Mouse (Mus musculus) adrenal gland, postnatal 14 days (tissue): ENCODE measurements at regions not wholly inside any gene's neighbourhood (a gene's known extent, or its start where the extent isn't known, plus 50 kb on each side); places are given as distances from the start of the nearest gene placed in this dataset.
A peak's percentile ranks its signal among the peaks of the same experiment; 100 is the strongest.

Experiments used
- DNase-seq: peaks from one replicate; pipeline ENCODE4 v3.0.0; 2021; ENCODE audit warnings: mixed read lengths

- DNase-seq = no peak
Measured at GRCm38 (mm10) chr12:31130434-31130833, 56.8 kb downstream of the Fam110c start.

DNA sequence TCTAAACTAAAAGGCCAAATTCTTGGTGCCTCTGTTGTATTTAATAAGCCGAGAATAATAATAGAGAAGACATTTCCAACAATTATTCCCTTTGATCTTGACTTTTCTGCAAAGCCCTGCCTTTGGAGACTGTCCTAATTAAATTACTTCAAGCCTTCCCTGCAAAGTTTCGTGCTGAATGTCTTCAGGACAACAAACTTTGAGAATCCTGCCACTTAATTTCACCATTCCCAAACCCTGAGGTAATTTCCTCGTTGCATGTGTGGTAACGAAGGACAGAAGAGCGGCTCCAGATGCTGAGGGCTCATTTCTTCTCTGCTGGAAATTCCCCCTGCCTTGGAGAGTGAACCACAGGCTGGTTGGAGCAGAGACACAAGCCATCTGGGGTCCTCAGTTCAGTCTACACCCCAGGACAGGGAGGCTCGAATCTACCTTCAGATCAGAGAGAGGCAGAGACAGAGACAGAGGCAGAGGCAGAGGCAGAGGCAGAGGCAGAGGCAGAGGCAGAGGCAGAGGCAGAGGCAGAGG lies 60.9 kb downstream of the Fam110c start:
- no peak for DNase-seq

- DNase-seq = no peak
Measured at GRCm38 (mm10) chr12:31136364-31136763, 62.7 kb downstream of the Fam110c start.

DNA sequence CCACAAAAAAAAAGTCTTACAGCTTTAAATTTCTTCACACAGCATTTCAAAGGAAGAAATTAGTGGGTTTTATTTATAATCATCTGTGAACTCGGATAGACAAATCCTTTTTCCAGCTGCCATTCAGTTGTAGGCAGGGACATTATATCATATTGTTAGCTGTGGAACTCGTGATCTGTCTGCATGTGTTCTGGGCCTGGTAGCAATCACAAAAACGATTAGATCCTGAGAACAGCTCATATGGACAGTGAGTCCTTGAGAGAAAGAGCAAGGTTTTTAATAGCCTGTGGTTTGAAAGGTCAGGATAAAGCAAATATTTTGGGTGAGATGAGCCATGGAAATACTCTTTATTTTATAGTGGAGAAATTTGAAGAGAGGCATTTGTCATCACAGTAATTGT lies 63.2 kb downstream of the Fam110c start:
- no peak for DNase-seq

- no peak for DNase-seq
Measured at GRCm38 (mm10) chr12:31137431-31137830, 63.8 kb downstream of the Fam110c start.

DNA sequence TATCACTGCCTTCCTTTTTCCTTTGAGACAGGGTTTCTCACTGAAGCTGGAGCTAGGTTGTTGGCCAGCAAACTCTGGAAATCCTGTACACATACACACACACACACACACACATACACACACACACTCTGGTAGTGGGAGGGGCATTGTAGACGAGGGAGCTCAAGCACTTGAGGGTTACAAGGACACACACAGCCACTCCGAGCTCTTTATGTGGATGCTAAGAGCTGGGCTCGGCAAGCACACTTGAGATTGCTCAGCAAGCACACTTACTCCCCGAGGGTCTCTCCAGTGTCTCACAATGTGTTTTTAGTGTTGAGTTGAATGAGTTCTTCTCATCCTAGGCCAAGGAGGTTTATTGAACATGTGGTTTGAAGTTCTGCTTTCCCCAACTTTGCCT lies 66.2 kb downstream of the Fam110c start:
- no peak for DNase-seq

GRCm38 (mm10) chr12:31143266-31143665 lies 69.6 kb downstream of the Fam110c start:
- no peak for DNase-seq

DNA sequence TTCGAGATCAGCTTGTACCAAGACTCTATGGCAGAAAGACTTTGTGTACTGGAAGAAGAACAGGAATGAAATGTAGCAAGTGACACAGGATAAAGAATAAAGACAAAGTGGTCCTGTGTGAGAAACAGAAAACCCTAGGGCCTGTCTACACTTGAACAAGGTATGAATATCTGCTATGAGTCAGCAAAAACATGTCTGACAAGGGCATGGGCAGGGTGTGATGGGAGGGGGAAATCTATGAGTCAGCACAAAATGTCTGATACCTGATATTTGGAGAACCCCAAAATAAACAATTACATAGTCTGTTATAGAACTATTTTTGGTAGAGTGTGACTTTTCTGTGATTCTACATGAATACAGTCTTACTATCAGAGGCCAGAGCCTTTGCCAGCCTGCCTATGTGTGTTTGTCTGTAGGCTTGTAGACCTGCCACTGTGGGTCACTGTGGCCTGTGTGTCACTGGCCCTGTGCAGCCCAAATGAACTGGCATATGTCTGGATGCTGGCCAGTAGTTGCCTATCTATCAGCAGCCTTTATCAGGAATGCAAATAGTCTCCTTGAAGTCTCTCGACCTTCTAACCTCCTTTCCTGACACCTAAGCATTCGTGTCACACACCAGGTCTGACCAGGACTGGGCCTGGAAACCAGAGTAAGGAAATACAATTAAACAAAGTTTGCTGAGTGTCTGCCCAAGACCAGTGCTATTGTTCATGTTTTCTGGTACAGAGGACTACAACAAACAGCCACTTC lies 71.5 kb downstream of the Fam110c start:
- peak; percentile 54 for DNase-seq

DNA sequence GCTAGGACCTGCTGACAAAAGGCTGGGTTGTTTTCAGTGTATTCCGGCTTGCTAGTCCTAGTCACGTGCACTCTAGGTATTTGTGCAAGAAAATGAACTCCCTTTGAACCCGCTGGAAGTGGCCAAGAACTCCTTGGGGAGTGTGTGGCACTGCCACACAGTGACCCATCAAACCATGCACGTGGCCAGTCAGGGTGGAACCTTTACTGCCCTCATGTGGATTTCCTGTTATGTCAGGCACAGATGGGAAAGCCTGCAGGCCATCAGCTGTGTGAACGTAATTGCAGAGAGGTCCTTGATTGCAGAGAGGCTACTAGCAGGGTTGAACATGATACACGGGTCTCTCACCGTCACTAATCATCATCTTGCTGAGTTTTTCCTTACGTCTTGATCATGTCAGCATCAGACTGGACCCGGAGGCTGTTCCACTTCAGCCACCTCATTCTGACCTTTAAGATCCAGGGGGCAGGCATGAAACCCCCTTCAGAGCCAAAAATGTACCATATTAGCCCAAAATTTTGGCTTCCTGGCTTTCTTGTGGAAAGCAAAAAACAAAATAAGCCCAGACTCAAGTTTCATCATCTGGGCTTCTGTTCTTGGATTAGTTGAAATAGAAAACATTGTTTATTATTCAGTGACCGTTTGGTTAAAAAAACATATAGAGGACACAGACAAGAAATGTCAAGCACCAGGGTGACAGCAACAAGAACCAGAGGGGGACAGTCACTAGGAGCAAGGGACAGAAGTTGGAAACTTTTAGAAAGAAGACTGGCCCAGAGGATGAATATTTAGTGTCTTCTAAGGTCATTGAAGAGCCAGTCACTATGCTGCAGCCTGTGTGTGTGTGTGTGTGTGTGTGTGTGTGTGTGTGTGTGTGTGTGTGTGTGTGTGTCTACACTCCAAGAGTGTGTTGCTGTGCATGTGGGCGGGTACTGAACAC lies 75.0 kb downstream of the Fam110c start:
- peak; percentile 68 for DNase-seq

DNA sequence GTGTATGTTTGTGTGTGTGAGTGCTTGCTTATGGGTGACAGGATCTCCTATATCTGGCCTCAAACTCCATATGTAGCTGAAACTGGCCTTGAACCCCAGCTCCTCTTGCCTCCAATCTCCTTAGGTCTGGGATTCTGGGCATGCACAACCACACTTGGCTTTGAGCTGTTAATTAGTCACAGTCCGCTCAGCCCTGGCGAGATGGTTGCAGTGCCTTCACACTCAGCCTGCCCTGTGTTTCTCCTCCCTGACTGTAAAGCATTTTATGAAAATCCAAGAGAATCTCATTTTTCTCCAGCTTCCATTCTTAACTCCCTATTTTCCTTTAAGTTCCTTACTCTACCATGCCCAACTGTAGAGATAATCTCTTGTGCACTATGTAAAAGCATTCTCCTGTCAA lies 80.1 kb downstream of the Fam110c start:
- no peak for DNase-seq

DNA sequence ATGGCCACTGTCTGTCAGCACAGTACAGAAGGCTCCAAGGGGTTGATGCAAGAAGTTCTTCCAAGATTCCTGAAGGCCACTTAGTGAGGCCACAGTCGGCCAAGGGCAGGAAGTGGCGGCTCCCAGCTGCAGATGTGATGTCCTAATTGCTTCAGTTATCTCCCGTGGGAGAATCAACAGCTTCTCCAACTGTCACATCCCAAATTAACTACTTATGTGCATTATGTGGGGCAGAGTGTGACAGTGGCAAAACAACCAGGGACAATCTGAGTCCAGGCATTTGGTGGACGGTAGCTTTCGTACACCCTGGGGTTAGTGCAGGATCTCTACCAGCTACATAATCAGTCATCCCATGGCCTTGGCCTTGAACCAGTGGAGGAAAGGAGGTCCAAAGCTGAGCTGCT lies 80.9 kb downstream of the Fam110c start:
- peak; percentile 71 for DNase-seq

DNA sequence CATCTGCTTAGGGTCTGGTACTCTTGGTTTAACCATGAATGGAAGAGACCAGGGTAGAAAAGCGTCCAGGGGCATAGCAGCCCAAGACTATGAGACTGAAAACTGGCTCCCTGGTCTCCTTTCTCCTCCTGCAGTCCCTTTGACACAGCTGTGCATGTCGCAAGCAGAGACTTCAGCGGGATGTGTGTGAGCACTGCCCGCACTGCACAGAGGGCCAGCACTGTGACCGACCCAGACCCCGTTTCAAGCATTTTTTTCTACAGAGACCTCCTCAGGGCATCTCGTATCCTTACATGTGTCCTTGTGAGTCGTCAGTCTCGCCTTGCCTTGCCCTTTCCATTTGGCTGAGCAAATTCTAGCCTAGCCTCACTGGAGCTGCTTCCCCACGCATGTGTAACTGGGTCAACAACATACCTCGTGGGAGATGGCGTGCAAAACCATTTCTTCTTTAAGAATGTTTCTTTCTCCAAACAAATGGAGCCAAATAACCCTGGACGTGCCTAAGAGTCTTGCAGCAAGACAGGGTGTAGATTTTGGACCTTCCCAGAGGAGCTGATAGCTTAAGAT lies 82.6 kb downstream of the Fam110c start:
- no peak for DNase-seq

DNA sequence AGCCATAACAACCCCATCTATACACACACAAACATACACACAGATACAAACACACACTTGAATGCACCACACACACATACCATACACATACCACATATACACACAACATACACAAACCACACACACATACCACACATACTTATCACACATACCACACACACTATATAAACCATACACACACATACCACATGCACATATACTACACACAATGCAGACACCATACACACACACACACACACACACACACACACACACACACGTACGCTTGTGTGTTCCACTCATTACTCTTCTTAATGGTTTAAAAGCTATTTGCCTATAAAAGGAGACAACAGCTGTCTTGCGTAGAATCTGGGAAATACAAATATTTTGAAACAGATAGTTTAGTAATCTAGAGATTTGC lies 83.1 kb upstream of the Gm6993 start:
- DNase-seq = no peak

- DNase-seq = no peak
Measured at GRCm38 (mm10) chr12:31157890-31158289, 82.7 kb upstream of the Gm6993 start.

GRCm38 (mm10) chr12:31158885-31159284 lies 81.7 kb upstream of the Gm6993 start:
- no peak for DNase-seq

DNA sequence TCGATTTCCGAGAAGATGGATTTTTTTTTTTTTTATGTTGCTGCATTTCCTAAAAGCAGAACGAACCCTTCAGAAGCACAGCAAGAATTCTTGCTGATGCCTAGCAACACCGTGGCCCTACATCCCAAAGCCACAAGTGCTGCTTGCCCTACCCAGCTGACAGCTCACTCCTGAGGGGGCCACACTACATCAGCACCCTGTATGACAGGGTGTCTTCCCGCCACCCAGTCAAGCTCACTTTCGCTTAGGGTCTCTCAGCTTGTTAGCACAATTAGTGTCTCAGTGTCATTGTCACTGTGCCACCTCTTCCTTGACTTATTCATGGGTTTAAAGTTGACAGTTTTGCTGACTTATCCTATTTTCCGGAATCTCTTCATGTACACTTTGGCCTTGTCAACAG lies 81.2 kb upstream of the Gm6993 start:
- DNase-seq = no peak

- DNase-seq = peak; percentile 63
Measured at GRCm38 (mm10) chr12:31168221-31168890, 72.2 kb upstream of the Gm6993 start.

GRCm38 (mm10) chr12:31170111-31170510 lies 70.5 kb upstream of the Gm6993 start:
- no peak for DNase-seq

DNA sequence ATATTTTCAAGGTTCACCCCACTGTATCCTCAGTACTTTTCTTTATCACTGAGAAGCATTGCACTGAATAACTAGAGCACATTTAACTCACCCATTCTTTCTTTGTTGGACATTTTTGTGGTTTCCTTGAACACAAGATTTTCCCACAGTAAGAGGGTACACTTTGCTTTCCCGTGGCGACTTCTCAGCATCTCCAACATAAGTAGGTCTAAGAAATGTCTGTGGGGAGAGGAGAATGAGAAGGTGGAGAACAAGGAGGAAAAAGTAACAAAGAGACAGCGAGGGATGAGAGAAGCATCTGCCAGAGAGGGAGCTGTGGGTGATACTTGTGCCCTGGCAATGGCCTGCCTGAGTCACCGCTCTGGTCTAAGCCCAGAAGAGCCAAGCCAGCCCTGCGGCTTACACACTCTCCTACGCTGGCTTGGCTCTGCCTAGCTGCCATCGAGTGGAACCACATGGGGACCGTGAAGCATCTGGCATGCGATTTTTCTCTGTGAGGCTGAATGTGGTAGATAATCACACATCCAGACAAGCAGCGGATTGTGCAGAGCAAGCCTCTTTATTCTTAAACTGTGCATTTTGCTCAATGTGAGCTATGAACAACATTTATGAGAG lies 69.9 kb upstream of the Gm6993 start:
- DNase-seq = peak; percentile 85

- DNase-seq = no peak
Measured at GRCm38 (mm10) chr12:31171992-31172391, 68.6 kb upstream of the Gm6993 start.

- no peak for DNase-seq
Measured at GRCm38 (mm10) chr12:31172451-31173318, 67.9 kb upstream of the Gm6993 start.
